Mouse (Mus musculus): ENCODE data around the gene Hoxa1.

GRCm38 (mm10) chr6:52173648-52174047 lies 15.5 kb upstream of the Hoxa1 start:
- no peak for TF ChIP-seq CTCF (IDR thresholded peaks at IDR 0.05; ENCODE audit: low read depth, low read length)
- no peak for TF ChIP-seq POLR2A (IDR thresholded peaks at IDR 0.05; ENCODE audit: extremely low read depth, insufficient read depth, low read length)

Measured in liver, adult 2 months (tissue).